Mouse (Mus musculus): ENCODE data around the gene Slc16a8. TPM values are rescaled to one million over a fixed set of nuclear protein-coding genes. Genes with fewer than 3 reads are reported as not detected.

The Slc16a8 gene
- polyA plus RNA-seq, 1 experiment = not detected

GRCm38 (mm10) chr15:79258521-79258920 lies 4.0 kb upstream of the Slc16a8 start:
- WGBS = 55% methylated on average over 17 of the region's 17 CpGs
- no peak for TF ChIP-seq CTCF (IDR thresholded peaks at IDR 0.05; ENCODE audit: extremely low read depth, insufficient read depth, insufficient read length, insufficient replicate concordance)
- no peak for TF ChIP-seq POLR2A (IDR thresholded peaks at IDR 0.05; ENCODE audit: low read depth, low read length)
- H3K27me3 ChIP-seq (ENCODE audit: control insufficient read depth, insufficient read depth, low read length) = peaks cover 17% of the 10 kb centered on the region
- no peak for DNase-seq (ENCODE audit: low read depth in 1 of 2, low spot score in 2 of 2)
- no peak overlapping the region for H3K27ac ChIP-seq (ENCODE audit: insufficient read depth, low read length)
- H3K4me1 ChIP-seq (ENCODE audit: control insufficient read depth, insufficient read depth, insufficient read length) = peaks cover 11% of the 10 kb centered on the region
- no peaks in the 10 kb centered on the region for H3K36me3 ChIP-seq (ENCODE audit: control insufficient read depth, insufficient read depth, low read length)
- H3K4me3 ChIP-seq (ENCODE audit: extremely low read depth, insufficient read depth, insufficient read length) = no peak overlapping the region

GRCm38 (mm10) chr15:79252580-79252979 lies 2.0 kb downstream of the Slc16a8 start:
- no peaks in the 10 kb centered on the region for H3K4me1 ChIP-seq (ENCODE audit: control insufficient read depth, insufficient read depth, insufficient read length)
- DNase-seq (ENCODE audit: low read depth in 1 of 2, low spot score in 2 of 2) = no peak
- H3K27ac ChIP-seq (ENCODE audit: insufficient read depth, low read length) = no peak overlapping the region
- WGBS = 44% methylated on average over 24 of the region's 24 CpGs
- TF ChIP-seq POLR2A (IDR thresholded peaks at IDR 0.05; ENCODE audit: low read depth, low read length) (no peak), CTCF (IDR thresholded peaks at IDR 0.05; ENCODE audit: extremely low read depth, insufficient read depth, insufficient read length, insufficient replicate concordance) (no peak)
- H3K27me3 ChIP-seq (ENCODE audit: control insufficient read depth, insufficient read depth, low read length) = peaks cover 13% of the 10 kb centered on the region
- no peak overlapping the region for H3K4me3 ChIP-seq (ENCODE audit: extremely low read depth, insufficient read depth, insufficient read length)
- peaks cover 5% of the 10 kb centered on the region for H3K36me3 ChIP-seq (ENCODE audit: control insufficient read depth, insufficient read depth, low read length)

GRCm38 (mm10) chr15:79251781-79252491 lies 2.6 kb downstream of the Slc16a8 start:
- Histone ChIP-seq H3K27me3 (ENCODE audit: control insufficient read depth, insufficient read depth, low read length) (peaks cover 13% of the 10 kb centered on the region), H3K36me3 (ENCODE audit: control insufficient read depth, insufficient read depth, low read length) (peaks cover 5% of the 10 kb centered on the region), H3K27ac (ENCODE audit: insufficient read depth, low read length) (no peak overlapping the region), H3K4me1 (ENCODE audit: control insufficient read depth, insufficient read depth, insufficient read length) (no peaks in the 10 kb centered on the region), H3K4me3 (ENCODE audit: extremely low read depth, insufficient read depth, insufficient read length) (no peak overlapping the region)
- no peak for TF ChIP-seq POLR2A (IDR thresholded peaks at IDR 0.05; ENCODE audit: low read depth, low read length)
- TF ChIP-seq CTCF (IDR thresholded peaks at IDR 0.05; ENCODE audit: extremely low read depth, insufficient read depth, insufficient read length, insufficient replicate concordance) = no peak
- DNase-seq (ENCODE audit: low read depth in 1 of 2, low spot score in 2 of 2) = no peak
- WGBS = 5% methylated on average over 60 of the region's 61 CpGs

- Histone ChIP-seq H3K4me1 (ENCODE audit: control insufficient read depth, insufficient read depth, insufficient read length) (no peaks in the 10 kb centered on the region), H3K4me3 (ENCODE audit: extremely low read depth, insufficient read depth, insufficient read length) (no peak overlapping the region), H3K27me3 (ENCODE audit: control insufficient read depth, insufficient read depth, low read length) (peaks cover 13% of the 10 kb centered on the region), H3K36me3 (ENCODE audit: control insufficient read depth, insufficient read depth, low read length) (peaks cover 10% of the 10 kb centered on the region), H3K27ac (ENCODE audit: insufficient read depth, low read length) (no peak overlapping the region)
- no peak for DNase-seq (ENCODE audit: low read depth in 1 of 2, low spot score in 2 of 2)
- WGBS = 61% methylated on average over 7 of the region's 7 CpGs
- TF ChIP-seq CTCF (IDR thresholded peaks at IDR 0.05; ENCODE audit: extremely low read depth, insufficient read depth, insufficient read length, insufficient replicate concordance) (no peak), POLR2A (IDR thresholded peaks at IDR 0.05; ENCODE audit: low read depth, low read length) (no peak)
Observed at GRCm38 (mm10) chr15:79251168-79251567, 3.4 kb downstream of the Slc16a8 start.

- H3K4me3 ChIP-seq (ENCODE audit: extremely low read depth, insufficient read depth, insufficient read length) = no peak overlapping the region
- WGBS = 83% methylated on average over 2 of the region's 2 CpGs
- peaks cover 18% of the 10 kb centered on the region for H3K36me3 ChIP-seq (ENCODE audit: control insufficient read depth, insufficient read depth, low read length)
- H3K4me1 ChIP-seq (ENCODE audit: control insufficient read depth, insufficient read depth, insufficient read length) = no peaks in the 10 kb centered on the region
- TF ChIP-seq CTCF (IDR thresholded peaks at IDR 0.05; ENCODE audit: extremely low read depth, insufficient read depth, insufficient read length, insufficient replicate concordance) (no peak), POLR2A (IDR thresholded peaks at IDR 0.05; ENCODE audit: low read depth, low read length) (no peak)
- peaks cover 13% of the 10 kb centered on the region for H3K27me3 ChIP-seq (ENCODE audit: control insufficient read depth, insufficient read depth, low read length)
- H3K27ac ChIP-seq (ENCODE audit: insufficient read depth, low read length) = no peak overlapping the region
- no peak for DNase-seq (ENCODE audit: low read depth in 1 of 2, low spot score in 2 of 2)
Observed at GRCm38 (mm10) chr15:79250236-79250635, 4.3 kb downstream of the Slc16a8 start.

DNA sequence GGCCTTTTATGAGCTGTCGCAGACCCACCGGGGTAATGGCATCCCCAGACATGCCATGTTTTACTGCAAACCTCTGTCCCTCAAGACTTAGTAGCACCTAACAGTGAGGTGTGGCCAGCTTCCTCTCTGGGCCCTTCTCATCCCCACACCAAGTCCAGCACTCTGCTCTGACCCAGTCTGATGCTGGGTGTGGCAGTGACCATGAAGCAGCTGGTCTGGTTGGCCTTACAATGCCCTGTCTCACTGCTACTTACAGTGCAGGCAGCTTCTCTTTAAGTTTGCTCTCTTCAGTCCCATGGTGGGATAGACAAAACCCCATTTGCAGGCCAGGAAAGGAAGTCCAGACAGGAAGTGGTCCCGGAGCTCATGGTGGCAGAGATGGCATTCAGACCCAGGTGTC lies 9.2 kb downstream of the Slc16a8 start:
- peaks cover 23% of the 10 kb centered on the region for H3K36me3 ChIP-seq (ENCODE audit: control insufficient read depth, insufficient read depth, low read length)
- H3K27me3 ChIP-seq (ENCODE audit: control insufficient read depth, insufficient read depth, low read length) = no peaks in the 10 kb centered on the region
- no peaks in the 10 kb centered on the region for H3K4me1 ChIP-seq (ENCODE audit: control insufficient read depth, insufficient read depth, insufficient read length)
- 58% methylated on average over 3 of the region's 3 CpGs for WGBS
- DNase-seq (ENCODE audit: low read depth in 1 of 2, low spot score in 2 of 2) = no peak
- no peak overlapping the region for H3K27ac ChIP-seq (ENCODE audit: insufficient read depth, low read length)
- TF ChIP-seq CTCF (IDR thresholded peaks at IDR 0.05; ENCODE audit: extremely low read depth, insufficient read depth, insufficient read length, insufficient replicate concordance) (no peak), POLR2A (IDR thresholded peaks at IDR 0.05; ENCODE audit: low read depth, low read length) (no peak)
- H3K4me3 ChIP-seq (ENCODE audit: extremely low read depth, insufficient read depth, insufficient read length) = no peak overlapping the region
